Mouse (Mus musculus) kidney, embryonic 14.5 days (tissue): Measurements from ENCODE around the gene Spata5. TPM values are rescaled to one million over a fixed set of nuclear protein-coding genes. Genes with fewer than 3 reads are reported as not detected.

Experiments used
- ATAC-seq: fragments of 200-750 bp; cut with Nextera tagmentation; 2 replicates; pipeline ENCODE4 v1.8.0; 2017; ENCODE audit warnings: moderate number of reproducible peaks, mild to moderate bottlenecking, moderate TSS enrichment, moderate library complexity; ENCODE audit not compliant: low FRiP score, low TSS enrichment
- H3K27ac ChIP-seq: fragments of 300-500 bp; sonication (generic); 2 replicates; pipeline ENCODE4 v1.5.1; 2014; ENCODE audit warnings: low read depth, mild to moderate bottlenecking, low read length, moderate library complexity, mixed read lengths
- H3K27me3 ChIP-seq: fragments of 300-500 bp; sonication (generic); 2 replicates; pipeline ENCODE4 v1.6.1; 2014; ENCODE audit warnings: mild to moderate bottlenecking, low read length; ENCODE audit not compliant: control insufficient read depth, insufficient read depth
- H3K36me3 ChIP-seq: fragments of 300-500 bp; sonication (generic); 2 replicates; pipeline ENCODE4 v1.6.1; 2014; ENCODE audit warnings: low read length, mixed read lengths; ENCODE audit not compliant: control insufficient read depth, insufficient read depth
- H3K4me1 ChIP-seq: fragments of 300-500 bp; sonication (generic); 2 replicates; pipeline ENCODE4 v1.6.1; 2014; ENCODE audit warnings: low read length, mixed read lengths; ENCODE audit not compliant: control insufficient read depth, insufficient read depth
- H3K4me2 ChIP-seq: fragments of 300-500 bp; sonication (generic); replicated peaks from 2 replicates; pipeline ENCODE4 v1.6.1; 2014; ENCODE audit warnings: low read depth, mild to moderate bottlenecking, low read length
- H3K4me3 ChIP-seq: fragments of 300-500 bp; sonication (generic); 2 replicates; pipeline ENCODE4 v1.5.1; 2014; ENCODE audit warnings: mild to moderate bottlenecking, low read length
- H3K9ac ChIP-seq: fragments of 300-500 bp; sonication (generic); 2 replicates; pipeline ENCODE4 v1.6.1; 2014; ENCODE audit warnings: low read depth, mild to moderate bottlenecking, low read length, moderate library complexity
- H3K9me3 ChIP-seq: fragments of 300-500 bp; sonication (generic); 2 replicates; pipeline ENCODE4 v1.6.1; 2016; ENCODE audit warnings: low read length; ENCODE audit not compliant: control insufficient read depth
- WGBS: fragments of 180-500 bp; shearing (Covaris S2); extraction: QIAGEN DNeasy Blood & Tissue Kit; methylation state at CpG from one replicate; pipeline ENCODE4 v1.1.7; 2014; 5-methylcytosine and 5-hydroxymethylcytosine counted together
- polyA plus RNA-seq: library from polyadenylated mRNA; unstranded; fragments of >200 nt; fragmentation: Nextera tagmentation; extraction: Ambion mirVana; gene quantifications from 2 replicates; pipeline ENCODE4 v1.2.1, GENCODE M21; 2014

The Spata5 gene
- polyA plus RNA-seq, 1 experiment from 2014 or later, result 45.3 TPM

- Histone ChIP-seq H3K27me3 (no peaks in the 10 kb centered on the region), H3K4me2 (no peak overlapping the region), H3K4me1 (no peaks in the 10 kb centered on the region), H3K36me3 (peaks cover 4% of the 10 kb centered on the region), H3K4me3 (no peak overlapping the region), H3K27ac (no peak overlapping the region), H3K9me3 (no peaks in the 10 kb centered on the region), H3K9ac (no peak overlapping the region)
- WGBS, result 90% methylated on average over 31 of the region's 31 CpGs
- ATAC-seq, result no peak
Observed at GRCm38 (mm10) chr3:37481295-37481694, 61.6 kb downstream of the Spata5 start.

- Histone ChIP-seq H3K4me1 (no peaks in the 10 kb centered on the region), H3K4me3 (no peak overlapping the region), H3K27ac (no peak overlapping the region), H3K27me3 (no peaks in the 10 kb centered on the region), H3K4me2 (no peak overlapping the region), H3K9ac (no peak overlapping the region), H3K36me3 (peaks cover 4% of the 10 kb centered on the region), H3K9me3 (no peaks in the 10 kb centered on the region)
- WGBS, result 75% methylated on average over 1 of the region's 1 CpGs
- ATAC-seq, result no peak
Observed at GRCm38 (mm10) chr3:37482720-37483119, 63.0 kb downstream of the Spata5 start.

- Histone ChIP-seq H3K9me3 (no peaks in the 10 kb centered on the region), H3K4me1 (no peaks in the 10 kb centered on the region), H3K36me3 (peaks cover 4% of the 10 kb centered on the region)
Observed at GRCm38 (mm10) chr3:37483709-37484265, 64.1 kb downstream of the Spata5 start.

GRCm38 (mm10) chr3:37487639-37488038 is 67.9 kb downstream of the Spata5 start:
- Histone ChIP-seq H3K4me3 (no peak overlapping the region), H3K4me2 (no peak overlapping the region), H3K27me3 (no peaks in the 10 kb centered on the region), H3K27ac (no peak overlapping the region), H3K36me3 (no peaks in the 10 kb centered on the region), H3K4me1 (no peaks in the 10 kb centered on the region), H3K9me3 (no peaks in the 10 kb centered on the region), H3K9ac (no peak overlapping the region)
- 57% methylated on average over 2 of the region's 2 CpGs for WGBS
- ATAC-seq, result no peak

More at GRCm38 (mm10) chr3:37483709-37484265, 64.1 kb downstream of the Spata5 start:
- WGBS, result 88% methylated on average over 4 of the region's 4 CpGs
- Histone ChIP-seq H3K4me3 (no peak overlapping the region), H3K4me2 (no peak overlapping the region), H3K27me3 (no peaks in the 10 kb centered on the region), H3K27ac (no peak overlapping the region), H3K9ac (no peak overlapping the region)
- ATAC-seq, result no peak

- H3K9ac ChIP-seq, result no peak overlapping the region
- H3K4me3 ChIP-seq, result no peak overlapping the region
- no peaks in the 10 kb centered on the region for H3K36me3 ChIP-seq
- no peak overlapping the region for H3K4me2 ChIP-seq
- H3K9me3 ChIP-seq, result no peaks in the 10 kb centered on the region
- H3K27ac ChIP-seq, result no peak overlapping the region
- no peaks in the 10 kb centered on the region for H3K4me1 ChIP-seq
- H3K27me3 ChIP-seq, result no peaks in the 10 kb centered on the region
- no peak for ATAC-seq
Observed at GRCm38 (mm10) chr3:37488173-37488572, 68.5 kb downstream of the Spata5 start.

GRCm38 (mm10) chr3:37490025-37490424 is 70.3 kb downstream of the Spata5 start:
- no peak for ATAC-seq
- Histone ChIP-seq H3K27me3 (no peaks in the 10 kb centered on the region), H3K4me1 (no peaks in the 10 kb centered on the region), H3K27ac (no peak overlapping the region), H3K36me3 (no peaks in the 10 kb centered on the region), H3K4me3 (no peak overlapping the region), H3K9me3 (no peaks in the 10 kb centered on the region), H3K4me2 (no peak overlapping the region), H3K9ac (no peak overlapping the region)
- WGBS, result 86% methylated on average over 3 of the region's 3 CpGs

GRCm38 (mm10) chr3:37500939-37501338 is 81.2 kb downstream of the Spata5 start:
- H3K4me2 ChIP-seq, result no peak overlapping the region
- no peaks in the 10 kb centered on the region for H3K27me3 ChIP-seq
- no peaks in the 10 kb centered on the region for H3K36me3 ChIP-seq
- peaks cover 6% of the 10 kb centered on the region; the same call in 1 of the 2 replicates for H3K4me1 ChIP-seq
- WGBS, result 83% methylated on average over 1 of the region's 1 CpGs
- no peak for ATAC-seq
- H3K9me3 ChIP-seq, result no peaks in the 10 kb centered on the region
- no peak overlapping the region for H3K9ac ChIP-seq
- H3K27ac ChIP-seq, result no peak overlapping the region
- no peak overlapping the region for H3K4me3 ChIP-seq

GRCm38 (mm10) chr3:37502552-37502951 is 82.9 kb downstream of the Spata5 start:
- Histone ChIP-seq H3K36me3 (no peaks in the 10 kb centered on the region), H3K4me2 (no peak overlapping the region), H3K27me3 (no peaks in the 10 kb centered on the region), H3K4me1 (peaks cover 6% of the 10 kb centered on the region; the same call in 1 of the 2 replicates), H3K9ac (no peak overlapping the region), H3K27ac (no peak overlapping the region), H3K4me3 (no peak overlapping the region), H3K9me3 (no peaks in the 10 kb centered on the region)
- no peak for ATAC-seq
- WGBS, result 78% methylated on average over 2 of the region's 2 CpGs

- no peak for ATAC-seq
- Histone ChIP-seq H3K4me3 (no peak overlapping the region), H3K4me2 (no peak overlapping the region), H3K9ac (no peak overlapping the region), H3K27ac (no peak overlapping the region), H3K36me3 (no peaks in the 10 kb centered on the region), H3K27me3 (no peaks in the 10 kb centered on the region), H3K9me3 (no peaks in the 10 kb centered on the region), H3K4me1 (peaks cover 6% of the 10 kb centered on the region; the same call in 1 of the 2 replicates)
Observed at GRCm38 (mm10) chr3:37503846-37504245, 84.2 kb downstream of the Spata5 start.
